Mouse (Mus musculus): ENCODE measurements at regions not wholly inside any gene's neighbourhood (a gene's known extent, or its start where the extent isn't known, plus 50 kb on each side); places are given as distances from the start of the nearest gene placed in this dataset.

GRCm38 (mm10) chr14:45850588-45850987, 192.6 kb upstream of the Ddhd1 start:
- TF ChIP-seq CTCF (IDR thresholded peaks at IDR 0.05; ENCODE audit: low read depth): no peak
- TF ChIP-seq EP300 (IDR thresholded peaks at IDR 0.05; ENCODE audit: low read depth): no peak
